Mouse (Mus musculus) thymus, postnatal 25 days (tissue): Measurements from ENCODE around the gene Fgfr2.
A peak's percentile ranks its signal among the peaks of the same experiment; 100 is the strongest.
"Not testable (repeated sequence)": the region's sequence is repeated elsewhere in the genome, so short reads cannot be mapped to it uniquely, and the experiment has no call there.

Experiments used
- DNase-seq: peaks from one replicate; pipeline ENCODE4 v3.0.0; 2022

The Fgfr2 gene

DNA sequence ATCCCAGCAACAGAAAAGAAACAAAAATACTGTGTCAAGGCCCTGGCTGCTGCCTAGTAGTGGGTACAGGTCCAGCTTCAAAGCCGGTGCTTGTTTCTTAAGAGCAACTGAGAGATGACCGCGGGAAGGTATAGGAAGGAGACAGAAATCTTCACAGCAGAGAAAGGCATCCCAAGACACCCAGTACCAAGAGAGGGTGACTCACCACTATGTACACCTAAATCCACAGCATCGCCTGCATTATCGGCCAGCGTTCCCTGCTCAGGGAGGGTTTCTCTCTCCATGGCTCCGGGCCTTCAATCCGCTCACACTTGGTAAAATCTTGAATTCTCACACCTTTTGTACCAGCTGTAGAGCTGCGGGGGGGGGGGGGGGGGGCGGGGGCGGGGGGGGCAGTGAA, 2550.3 kb downstream of the Fgfr2 start, which contains the start of gene Nsmce4a:
TSS of gene Nsmce4a (minus strand) at position 298 of the 400 bp plus-strand sequence.
- DNase-seq = no peak

DNA sequence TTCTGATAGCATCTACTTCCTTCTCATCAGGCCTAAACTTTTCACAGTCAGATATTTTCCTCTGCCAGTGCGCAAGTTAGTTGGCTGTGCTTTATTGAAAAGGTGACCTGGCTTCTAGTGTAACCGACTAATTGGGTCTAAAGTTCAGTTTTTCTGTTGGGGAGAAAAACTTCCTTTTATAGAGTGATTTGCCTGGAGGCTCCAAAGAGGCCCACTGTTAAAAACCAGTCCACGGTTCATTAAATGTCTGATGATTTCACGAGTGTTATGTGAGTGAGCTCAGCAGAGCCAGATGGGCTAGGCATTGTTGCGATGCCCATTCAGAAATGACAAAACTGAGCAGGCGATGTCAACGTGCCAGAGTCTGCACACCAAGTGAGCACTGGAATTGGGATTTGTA, 2552.7 kb downstream of the Fgfr2 start:
- no peak for DNase-seq

DNA sequence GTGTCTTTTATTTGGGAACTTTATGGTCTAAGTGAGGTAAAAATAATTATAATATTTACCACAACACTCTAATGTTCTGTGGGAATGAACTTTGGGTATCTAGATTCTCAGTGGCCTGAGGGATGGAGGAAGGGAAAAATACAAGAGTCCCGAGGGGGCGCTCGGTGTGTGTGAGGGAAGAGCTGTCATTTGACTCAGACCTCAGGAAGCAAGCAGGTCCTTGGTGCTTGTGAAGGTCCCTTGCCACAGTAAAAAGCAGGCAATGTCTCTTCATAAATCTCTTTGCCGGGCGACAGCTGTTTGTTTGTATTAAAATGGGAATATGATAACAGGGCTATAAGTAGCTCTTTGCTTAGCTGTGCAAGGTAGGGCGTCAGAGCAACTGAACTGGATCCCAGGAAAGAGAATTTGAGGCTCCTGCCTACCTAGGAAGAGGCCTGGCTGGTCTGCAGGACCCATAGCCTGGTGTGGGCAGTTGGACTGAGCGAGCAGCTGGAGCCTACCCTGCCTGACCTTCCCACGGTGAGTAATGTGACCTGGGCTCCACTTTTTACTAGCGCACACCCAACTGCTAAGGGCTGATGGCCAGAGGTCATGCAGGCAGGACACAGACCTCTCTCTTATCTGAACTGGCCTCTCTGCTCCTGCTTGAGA, 2554.2 kb downstream of the Fgfr2 start:
- DNase-seq = no peak

DNA sequence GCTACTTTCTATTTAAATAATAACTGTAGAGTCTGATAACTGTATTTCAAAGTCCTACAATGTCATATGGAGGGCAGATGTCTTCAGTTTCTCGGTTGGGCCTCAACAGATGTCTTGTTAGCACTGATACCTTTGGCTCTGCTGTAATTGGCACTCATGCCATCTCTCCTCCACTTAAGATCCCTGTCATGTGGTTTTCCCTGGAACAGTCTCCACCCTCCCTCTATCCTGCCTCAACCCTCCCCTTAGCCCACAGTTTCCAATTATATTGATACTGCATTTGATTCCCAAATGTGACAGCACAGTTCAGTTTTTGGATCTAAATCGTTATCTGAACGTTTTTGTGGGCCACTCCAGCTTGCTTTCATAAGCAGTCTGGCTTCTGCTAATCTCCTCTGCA, 2558.6 kb downstream of the Fgfr2 start:
- no peak for DNase-seq

DNA sequence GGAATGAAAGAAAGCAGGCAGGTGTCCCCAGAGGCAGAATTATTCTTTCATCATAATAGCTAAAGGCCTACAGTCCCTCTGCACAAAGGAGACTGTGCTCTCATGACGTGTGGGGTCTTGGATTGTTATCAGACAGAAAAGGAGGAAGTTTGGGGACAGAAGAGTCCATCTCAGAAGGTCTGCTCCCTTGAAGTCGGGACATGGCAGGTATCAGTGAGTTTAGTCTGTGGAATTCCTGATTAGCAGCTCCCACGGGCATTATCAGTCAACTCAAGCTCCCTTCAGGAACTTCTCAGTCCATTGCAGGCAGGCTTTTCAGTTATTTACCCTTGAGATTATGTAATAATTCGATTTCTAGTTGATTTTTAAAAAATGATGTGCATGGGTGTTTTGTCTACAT, 2559.3 kb downstream of the Fgfr2 start:
- no peak for DNase-seq

DNA sequence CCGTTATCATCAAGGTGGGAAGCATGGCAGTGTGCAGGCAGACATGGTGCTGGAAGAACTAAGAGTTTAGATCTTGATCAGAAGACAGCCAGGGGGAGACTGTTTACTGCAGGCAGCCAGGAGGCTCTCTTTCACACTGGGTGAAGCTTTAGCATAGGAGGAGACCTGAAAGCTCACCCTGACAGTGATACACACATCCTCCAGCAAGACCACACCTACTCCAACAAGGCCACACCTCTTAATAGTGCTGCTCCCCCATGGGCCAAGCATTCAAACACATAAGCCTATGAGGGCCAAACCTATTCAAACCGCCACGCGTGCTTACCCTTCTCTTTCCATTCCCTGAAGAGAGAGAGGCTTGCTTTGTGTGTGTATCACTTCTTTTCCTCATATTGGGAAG, 2559.9 kb downstream of the Fgfr2 start:
- no peak for DNase-seq

DNA sequence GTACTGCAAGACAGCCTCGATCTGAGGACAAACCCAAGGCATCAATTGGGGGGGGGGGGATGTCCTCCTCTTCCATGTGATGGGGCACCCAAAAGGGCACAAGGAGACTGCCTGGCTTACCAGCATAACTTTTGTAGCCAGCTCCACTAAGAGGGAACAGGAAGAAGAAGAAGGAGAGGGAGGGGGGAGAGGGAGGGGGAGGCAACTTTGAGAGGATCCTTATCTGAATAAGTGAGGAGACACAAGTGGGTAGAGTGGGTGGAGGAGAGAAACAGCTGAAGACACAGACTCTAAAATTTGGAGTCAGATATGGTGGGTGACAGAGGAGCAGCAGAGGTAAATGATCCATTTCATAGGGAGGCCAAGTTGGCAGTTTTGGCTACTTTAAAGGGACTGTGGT, 2562.2 kb downstream of the Fgfr2 start:
- DNase-seq = no peak

DNA sequence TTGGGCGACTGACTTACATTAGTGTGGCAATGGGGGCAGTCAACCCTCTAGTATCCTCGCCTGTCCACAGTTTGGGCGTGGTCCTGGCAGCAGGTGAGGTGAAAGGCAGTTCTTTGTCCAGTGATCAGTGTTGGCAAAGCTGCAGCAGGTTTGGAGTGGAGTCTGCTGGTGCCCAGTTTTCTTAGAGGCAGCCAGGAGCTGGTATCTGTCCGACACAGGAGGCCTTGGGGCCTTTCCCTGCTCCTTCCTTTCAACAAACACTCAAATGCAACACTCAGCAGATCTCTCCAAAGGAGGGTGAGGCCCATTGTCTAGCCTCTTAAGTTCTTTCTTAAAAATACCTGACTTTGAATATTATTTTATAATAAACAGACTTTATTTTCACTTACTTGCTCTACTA, 2564.6 kb downstream of the Fgfr2 start:
- DNase-seq = no peak

GRCm38 (mm10) chr7:130555597-130555996, 2567.6 kb downstream of the Fgfr2 start:
- no peak for DNase-seq

GRCm38 (mm10) chr7:130553321-130553720, 2569.8 kb downstream of the Fgfr2 start:
- no peak for DNase-seq

- DNase-seq = no peak
These were observed 2570.4 kb downstream of the Fgfr2 start for GRCm38 (mm10) chr7:130552780-130553179.

DNA sequence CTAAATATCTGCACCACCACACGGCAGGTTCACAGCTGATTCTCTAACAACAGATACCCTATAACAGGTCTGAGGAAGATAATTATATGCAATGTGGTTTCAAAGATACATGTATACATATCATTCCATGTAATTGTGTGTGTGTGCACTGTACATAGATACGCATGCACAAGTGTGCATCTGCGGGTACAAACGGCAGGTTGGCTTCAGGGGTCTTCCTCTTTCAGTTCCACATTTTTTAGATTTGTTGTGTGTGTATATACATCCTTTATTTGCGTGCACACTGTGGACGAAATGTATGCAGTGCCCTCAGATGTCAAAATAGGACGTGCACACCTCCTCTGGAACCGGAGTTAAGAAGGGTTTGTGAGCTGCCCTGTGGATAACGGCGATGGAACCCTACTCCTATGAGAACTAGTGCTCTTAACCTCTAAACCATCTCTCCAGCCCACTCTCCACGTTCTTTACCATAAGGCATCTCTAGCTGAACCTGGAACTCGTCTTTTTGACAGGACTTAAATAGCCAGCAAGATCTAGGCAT, 2575.4 kb downstream of the Fgfr2 start:
- DNase-seq = no peak

GRCm38 (mm10) chr7:130546791-130547484, 2576.2 kb downstream of the Fgfr2 start:
- DNase-seq = peak; percentile 94

DNA sequence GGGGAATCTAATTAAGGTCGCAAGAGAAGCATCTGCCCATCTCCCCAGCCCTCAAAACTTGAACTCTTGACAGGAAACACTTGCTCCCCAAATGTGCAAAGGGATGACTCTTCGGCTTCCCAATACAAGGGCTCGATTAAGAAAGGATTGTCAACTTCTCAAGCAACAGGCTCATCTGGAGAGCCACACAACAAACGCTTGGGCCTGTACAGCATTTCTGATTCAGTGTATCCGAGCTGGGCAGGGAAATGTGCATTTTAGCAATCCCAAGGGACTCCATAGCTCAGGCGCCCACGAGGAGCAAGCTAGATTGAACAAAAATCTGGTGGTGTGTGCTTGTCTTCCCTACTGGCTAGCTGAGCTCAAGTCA, 2576.7 kb downstream of the Fgfr2 start:
- DNase-seq = no peak

GRCm38 (mm10) chr7:130545893-130546292, 2577.3 kb downstream of the Fgfr2 start:
- DNase-seq = no peak

GRCm38 (mm10) chr7:130545401-130545800, 2577.7 kb downstream of the Fgfr2 start:
- DNase-seq = no peak

- DNase-seq = no peak
These were observed 2580.0 kb downstream of the Fgfr2 start for GRCm38 (mm10) chr7:130543181-130543580.

GRCm38 (mm10) chr7:130540176-130540575, 2583.0 kb downstream of the Fgfr2 start:
- no peak for DNase-seq

GRCm38 (mm10) chr7:130537068-130537467, 2586.1 kb downstream of the Fgfr2 start:
- DNase-seq = no peak

GRCm38 (mm10) chr7:130535174-130535573, 2588.0 kb downstream of the Fgfr2 start:
- no peak for DNase-seq

GRCm38 (mm10) chr7:130533316-130534260, 2589.6 kb downstream of the Fgfr2 start:
- peak; percentile 82 for DNase-seq

GRCm38 (mm10) chr7:130531138-130531537, 2592.0 kb downstream of the Fgfr2 start:
- DNase-seq = not testable (repeated sequence)

GRCm38 (mm10) chr7:130527306-130527705, 2595.8 kb downstream of the Fgfr2 start:
- no peak for DNase-seq
